Mouse (Mus musculus) cortical plate, adult 2 months (tissue): ENCODE results near the gene Limk2.

Experiments used
- CTCF ChIP-seq: fragments of 200-500 bp; IDR thresholded peaks from 2 replicates; pipeline ENCODE4 v1.5.1; 2011; ENCODE audit warnings: mild to moderate bottlenecking, control low read depth, low read length; ENCODE audit not compliant: insufficient read depth; ENCODE audit errors: extremely low read depth
- POLR2A ChIP-seq: fragments of 200-500 bp; IDR thresholded peaks from 2 replicates; pipeline ENCODE4 v1.6.1; 2011; ENCODE audit warnings: mild to moderate bottlenecking, low read length, control low read depth; ENCODE audit not compliant: insufficient read depth; ENCODE audit errors: extremely low read depth

GRCm38 (mm10) chr11:3294641-3295040 lies 114.3 kb downstream of the Limk2 start:
- TF ChIP-seq POLR2A (no peak), CTCF (no peak)
